Mouse (Mus musculus): ENCODE results near the gene Fcgr1.
A peak's percentile ranks its signal among the peaks of the same experiment; 100 is the strongest.

Gene Fcgr1

DNA sequence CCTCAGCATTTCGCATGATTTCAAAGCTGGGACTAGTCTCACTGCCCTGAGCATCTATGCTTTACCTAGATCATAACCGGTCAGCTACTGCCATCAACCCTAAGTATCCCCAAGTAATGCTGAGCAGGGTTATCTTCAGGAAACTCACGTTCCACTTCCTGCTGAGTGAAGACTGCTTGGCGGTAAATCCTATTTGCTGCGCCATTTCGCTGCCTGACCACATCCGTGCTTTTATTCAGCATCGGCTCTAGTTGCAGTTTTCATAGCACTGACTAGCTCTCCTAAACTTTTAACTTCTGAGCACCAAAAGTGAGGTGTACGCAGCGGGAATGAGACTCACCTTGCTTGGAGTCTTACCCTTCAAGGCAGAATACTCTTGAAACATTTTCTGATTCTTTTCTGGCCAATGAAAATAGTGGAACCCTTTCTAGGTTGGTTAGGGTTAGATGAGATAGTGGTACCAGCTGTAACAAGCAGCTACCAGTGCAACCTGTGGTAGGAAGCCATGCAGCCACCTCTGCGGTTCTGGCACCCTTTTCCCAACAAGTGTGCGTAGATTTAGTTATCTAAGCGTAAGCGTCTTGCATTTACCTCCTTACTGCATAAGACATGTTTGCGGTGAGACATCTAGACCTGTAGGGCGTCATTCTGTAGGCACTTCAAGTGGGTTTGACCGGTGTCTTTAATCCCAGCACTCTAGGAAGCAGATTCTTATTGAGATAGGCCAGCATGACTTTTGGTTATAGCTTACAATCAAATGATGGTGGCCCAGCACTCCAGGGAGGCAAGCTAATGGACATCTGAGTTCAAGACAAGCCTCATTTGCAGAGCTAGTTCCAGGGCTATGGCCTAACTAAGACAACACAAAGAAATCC lies 19.9 kb downstream of the Fcgr1 start:
- DNase-seq (ENCODE audit: low spot score in 2 of 2): peak in 1 of 2 experiments; percentile 28

GRCm38 (mm10) chr3:96269511-96270474 lies 24.0 kb downstream of the Fcgr1 start, which contains the start of gene Hist2h2bb:
TSS of gene Hist2h2bb (plus strand) at chr3:96269752.
- peak; percentile 92 to 96 for DNase-seq (ENCODE audit: low spot score in 2 of 2)

DNA sequence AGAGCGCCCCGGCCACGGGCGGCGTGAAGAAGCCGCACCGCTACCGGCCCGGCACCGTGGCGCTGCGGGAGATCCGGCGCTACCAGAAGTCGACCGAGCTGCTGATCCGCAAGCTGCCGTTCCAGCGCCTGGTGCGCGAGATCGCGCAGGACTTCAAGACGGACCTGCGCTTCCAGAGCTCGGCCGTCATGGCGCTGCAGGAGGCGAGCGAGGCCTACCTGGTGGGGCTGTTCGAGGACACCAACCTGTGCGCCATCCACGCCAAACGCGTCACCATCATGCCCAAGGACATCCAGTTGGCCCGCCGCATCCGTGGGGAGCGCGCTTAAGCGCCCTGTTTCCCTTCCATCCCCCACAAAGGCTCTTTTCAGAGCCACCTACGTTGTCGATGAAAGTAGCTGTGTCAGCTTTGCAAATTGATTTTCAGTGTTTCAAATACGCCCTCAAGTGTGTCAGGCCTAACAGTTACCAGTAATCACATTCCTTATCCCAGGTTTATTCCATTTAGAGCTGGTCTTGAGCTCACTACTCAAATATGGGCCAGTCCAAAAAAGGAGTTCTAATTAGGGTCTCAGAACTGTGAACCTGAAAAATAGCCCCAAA lies 24.9 kb downstream of the Fcgr1 start:
- peak; percentile 48 to 81 for DNase-seq (ENCODE audit: low spot score in 2 of 2)

GRCm38 (mm10) chr3:96268051-96268775 lies 25.6 kb downstream of the Fcgr1 start, which contains the start of gene Hist2h3b:
TSS of gene Hist2h3b (plus strand) at chr3:96268654.
- peak; percentile 89 to 96 for DNase-seq (ENCODE audit: low spot score in 2 of 2)

DNA sequence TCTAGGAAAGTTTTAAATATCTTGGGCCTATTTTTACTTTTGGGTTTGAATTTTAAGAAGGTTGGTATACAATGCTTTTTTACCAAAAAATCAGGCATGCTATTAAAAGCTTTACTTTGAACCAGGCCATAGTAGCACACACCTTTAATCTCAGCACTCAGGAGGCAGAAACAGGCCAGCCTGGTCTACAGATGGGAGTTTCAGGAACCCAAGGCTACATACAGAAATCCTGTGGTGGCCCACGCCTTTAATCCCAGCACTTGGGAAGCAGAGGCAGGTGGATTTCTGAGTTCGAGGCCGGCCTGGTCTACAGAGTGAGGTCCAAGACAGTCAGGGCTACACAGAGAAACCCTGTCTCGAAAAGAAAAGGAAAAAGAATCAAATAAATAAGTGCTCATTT lies 26.2 kb downstream of the Fcgr1 start:
- no peak for DNase-seq (ENCODE audit: low spot score in 2 of 2)

DNA sequence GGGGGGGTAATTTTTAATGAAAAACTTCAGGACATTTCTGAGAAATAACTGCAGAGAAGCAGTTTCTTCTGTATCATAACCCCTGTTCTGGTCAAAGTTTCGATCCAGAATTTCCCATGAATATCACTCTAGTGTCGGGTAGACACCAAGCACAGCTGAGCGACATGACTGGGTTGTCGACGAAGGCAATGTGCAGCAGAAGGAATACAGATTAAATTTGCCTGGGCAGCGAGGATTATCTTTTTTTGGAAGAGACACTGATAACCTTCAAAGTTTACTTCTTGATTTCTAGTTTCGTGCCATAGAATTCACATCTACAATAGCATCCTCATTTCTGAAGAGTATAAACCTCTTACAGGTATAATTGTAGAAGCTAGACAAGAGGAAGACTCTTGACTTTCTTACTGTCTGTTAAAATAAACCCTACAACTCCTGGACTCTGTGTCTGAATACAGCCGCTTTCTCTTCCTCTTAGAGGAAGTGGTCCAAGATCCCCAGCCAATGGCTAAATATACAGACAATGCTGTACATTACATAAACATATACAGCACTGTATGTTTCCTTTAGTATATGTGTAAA lies 27.5 kb downstream of the Fcgr1 start:
- no peak for DNase-seq (ENCODE audit: low spot score in 2 of 2)

GRCm38 (mm10) chr3:96264404-96264949 lies 29.3 kb downstream of the Fcgr1 start:
- peak in 1 of 2 experiments; percentile 67 for DNase-seq (ENCODE audit: low spot score in 2 of 2)

DNA sequence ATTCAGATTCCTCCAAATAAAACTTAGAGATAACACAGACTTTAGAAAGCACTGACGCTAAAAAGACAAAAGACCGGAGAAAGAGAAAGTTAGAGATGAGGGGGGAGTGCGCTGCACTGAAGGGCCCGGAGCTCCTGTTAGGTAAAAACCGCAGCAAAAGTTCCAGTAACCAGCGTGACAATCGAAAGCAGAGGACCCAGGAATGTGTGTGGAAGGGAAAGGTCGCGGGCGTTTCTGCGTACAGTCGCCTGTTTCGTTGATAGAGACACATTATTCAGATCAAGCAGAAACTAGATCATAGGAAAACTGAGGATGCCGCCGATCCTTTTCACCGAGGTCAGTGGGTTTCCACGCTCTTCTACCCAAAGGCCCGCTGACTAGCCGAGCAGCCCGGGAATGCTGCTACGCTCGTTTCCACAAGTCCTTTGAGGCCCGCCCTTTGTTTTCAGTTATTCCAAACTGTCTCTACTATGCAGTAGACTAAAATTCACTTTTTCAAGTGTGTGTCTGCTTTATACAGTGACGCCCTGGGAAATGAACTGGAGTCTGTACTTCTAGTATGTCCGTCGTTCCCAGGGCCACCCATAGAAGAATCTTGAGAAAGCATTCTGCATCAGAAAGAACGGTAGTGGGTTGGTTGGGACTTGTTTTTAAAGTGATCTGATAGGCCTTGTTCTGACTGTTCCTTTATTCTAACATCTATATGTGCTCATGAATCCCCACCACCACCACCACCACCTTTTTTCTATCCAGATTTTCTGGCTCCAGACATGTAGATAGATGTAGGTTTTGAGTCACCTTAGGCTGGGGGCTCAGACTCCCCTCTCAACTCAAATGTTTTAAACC lies 30.0 kb downstream of the Fcgr1 start:
- peak; percentile 54 to 81 for DNase-seq (ENCODE audit: low spot score in 2 of 2)

DNA sequence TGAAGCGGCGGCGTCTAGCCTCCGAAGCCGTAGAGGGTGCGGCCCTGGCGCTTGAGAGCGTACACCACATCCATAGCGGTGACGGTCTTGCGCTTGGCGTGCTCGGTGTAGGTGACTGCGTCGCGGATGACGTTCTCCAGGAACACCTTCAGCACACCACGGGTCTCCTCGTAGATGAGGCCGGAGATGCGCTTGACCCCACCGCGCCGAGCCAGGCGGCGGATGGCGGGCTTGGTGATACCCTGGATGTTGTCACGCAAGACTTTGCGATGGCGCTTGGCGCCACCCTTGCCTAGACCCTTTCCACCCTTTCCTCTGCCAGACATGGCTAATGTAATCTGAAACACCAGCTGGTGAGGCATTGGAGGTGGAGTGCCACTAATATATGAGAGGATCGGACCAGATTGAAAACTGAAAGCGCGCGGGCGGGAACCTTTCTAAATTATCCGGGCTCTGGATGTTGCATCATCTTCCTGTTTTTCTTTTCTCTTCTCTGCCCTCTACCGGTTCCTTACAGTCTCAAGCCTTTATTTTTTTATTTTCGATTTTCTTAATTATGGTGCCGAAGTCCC lies 30.7 kb downstream of the Fcgr1 start, which contains the start of gene Hist2h4:
TSS of gene Hist2h4 (minus strand) at position 333 of the 572 bp plus-strand sequence.
- DNase-seq (ENCODE audit: low spot score in 2 of 2): peak; percentile 96 to 98

GRCm38 (mm10) chr3:96262216-96262875 lies 31.4 kb downstream of the Fcgr1 start:
- DNase-seq (ENCODE audit: low spot score in 2 of 2): peak; percentile 81 to 87

DNA sequence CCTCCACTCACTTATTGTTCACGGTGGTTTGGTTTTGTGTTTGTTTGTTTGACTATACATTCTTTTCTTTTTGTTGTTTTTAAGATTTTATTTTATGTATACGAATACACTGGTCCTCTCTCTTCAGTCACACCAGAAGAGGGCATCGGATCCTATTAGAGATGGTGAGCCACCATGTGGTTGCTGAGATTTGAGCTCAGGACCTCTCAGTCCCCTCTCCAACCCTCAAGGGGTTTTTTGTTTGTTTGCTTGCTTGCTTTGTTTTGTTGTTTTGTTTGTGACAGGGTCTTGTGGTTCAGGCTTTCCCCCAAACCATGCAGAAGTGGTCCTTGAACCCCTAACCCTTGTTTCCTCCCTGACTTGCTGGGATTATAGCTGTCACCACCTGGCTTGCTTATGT lies 32.1 kb downstream of the Fcgr1 start:
- DNase-seq (ENCODE audit: low spot score in 2 of 2): no peak

DNA sequence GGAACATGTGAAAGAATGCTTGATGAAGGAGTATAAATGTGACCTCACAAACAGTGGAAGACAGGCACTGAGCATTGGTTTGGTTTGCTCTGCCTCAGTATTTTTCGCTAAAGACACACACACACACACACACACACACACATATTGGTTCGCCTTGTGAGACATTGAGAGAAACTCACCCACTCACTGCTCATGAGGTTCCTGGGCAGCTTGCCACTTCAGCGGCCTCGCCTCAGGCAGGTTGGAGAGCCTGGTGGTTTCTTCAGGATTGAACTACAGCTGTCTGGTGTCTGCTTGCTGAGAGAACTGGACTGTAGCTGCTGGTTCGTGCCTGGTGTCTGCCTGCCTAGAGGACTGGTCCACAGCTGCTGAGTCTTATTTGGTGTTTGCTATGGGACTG lies 33.5 kb downstream of the Fcgr1 start:
- DNase-seq (ENCODE audit: low spot score in 2 of 2): no peak

DNA sequence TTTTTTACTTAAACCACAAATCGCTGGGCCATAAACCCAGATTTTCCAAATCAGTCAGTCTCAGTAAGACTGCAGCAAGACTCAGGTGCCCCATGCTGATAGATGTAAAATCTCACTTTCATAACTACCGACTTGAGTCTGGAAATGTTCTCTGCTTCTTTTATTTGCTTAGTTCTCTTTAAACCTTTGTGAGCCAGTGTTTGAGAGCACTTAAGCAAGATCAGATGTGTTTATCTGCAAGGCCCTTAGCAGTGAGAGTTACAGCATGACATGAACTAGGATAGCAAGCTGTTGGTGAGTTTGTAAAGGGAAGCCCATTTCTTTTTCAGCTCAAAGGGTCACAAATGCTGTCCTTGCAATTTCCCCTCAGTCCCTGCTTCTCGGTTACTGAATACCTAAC lies 36.6 kb downstream of the Fcgr1 start:
- no peak for DNase-seq (ENCODE audit: low spot score in 2 of 2)

DNA sequence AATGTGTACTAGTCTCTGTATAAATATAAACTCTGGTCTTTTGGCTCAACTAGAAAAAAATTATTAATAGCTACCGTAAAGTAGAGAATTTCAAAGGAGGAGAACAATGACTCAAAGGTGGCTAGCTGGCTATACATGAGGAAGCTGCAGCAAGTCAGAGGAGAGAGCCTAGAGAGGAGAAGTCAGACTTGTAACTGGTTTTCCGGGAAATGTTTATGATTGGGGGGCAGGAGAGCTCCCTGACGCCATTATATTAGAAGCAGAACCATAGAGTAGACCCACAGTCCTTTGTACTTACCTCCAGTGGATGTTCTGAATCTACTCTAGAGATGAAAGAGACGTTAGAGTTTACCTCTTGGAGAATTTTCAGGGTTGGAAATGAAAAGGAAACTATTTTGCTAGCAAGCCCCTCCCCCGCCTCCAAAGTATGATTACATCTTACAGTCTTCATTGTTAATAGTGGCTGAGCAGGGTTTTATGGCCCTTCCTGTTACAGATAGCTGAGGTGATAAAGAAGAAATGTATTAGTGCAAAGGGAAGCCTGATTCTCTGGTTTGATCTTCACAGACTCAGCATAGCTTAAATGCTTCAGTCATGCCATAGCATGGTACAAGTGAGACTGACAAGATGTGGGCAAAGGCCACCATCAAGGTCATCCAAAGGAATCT lies 37.7 kb downstream of the Fcgr1 start:
- no peak for DNase-seq (ENCODE audit: low spot score in 2 of 2)

- DNase-seq (ENCODE audit: low spot score in 2 of 2): peak in 1 of 2 experiments; percentile 64
Observed at GRCm38 (mm10) chr3:96254683-96255355, 39.0 kb downstream of the Fcgr1 start.

- no peak for DNase-seq (ENCODE audit: low spot score in 2 of 2)
Observed at GRCm38 (mm10) chr3:96251787-96252186, 42.0 kb downstream of the Fcgr1 start.

GRCm38 (mm10) chr3:96250890-96251289 lies 42.9 kb downstream of the Fcgr1 start:
- no peak for DNase-seq (ENCODE audit: low spot score in 2 of 2)

- DNase-seq (ENCODE audit: low spot score in 2 of 2): peak in 1 of 2 experiments; percentile 68
Observed at GRCm38 (mm10) chr3:96249034-96249345, 44.8 kb downstream of the Fcgr1 start.
